Mouse (Mus musculus) heart, embryonic 16.5 days (tissue): ENCODE results near the gene Crls1. TPM values are rescaled to one million over a fixed set of nuclear protein-coding genes. Genes with fewer than 3 reads are reported as not detected.

Experiments used
- ATAC-seq: fragments of 200-750 bp; cut with Nextera tagmentation; replicated peaks from 2 replicates; pipeline ENCODE4 v1.8.0; 2017; ENCODE audit warnings: moderate number of reproducible peaks; ENCODE audit not compliant: insufficient read depth, low FRiP score; ENCODE audit errors: extremely low read depth
- H3K27ac ChIP-seq: fragments of 300-500 bp; sonication (generic); 2 replicates; pipeline ENCODE4 v1.5.1; 2014; ENCODE audit warnings: mild to moderate bottlenecking, low read length, control low read depth, moderate library complexity
- H3K27me3 ChIP-seq: fragments of 300-500 bp; sonication (generic); 2 replicates; pipeline ENCODE4 v1.6.1; 2014; ENCODE audit warnings: low read length, mixed read lengths; ENCODE audit not compliant: control insufficient read depth, insufficient read depth
- H3K36me3 ChIP-seq: fragments of 300-500 bp; sonication (generic); 2 replicates; pipeline ENCODE4 v1.6.1; 2014; ENCODE audit not compliant: control insufficient read depth, insufficient read depth
- H3K4me1 ChIP-seq: fragments of 300-500 bp; sonication (generic); 2 replicates; pipeline ENCODE4 v1.6.1; 2014; ENCODE audit warnings: low read length, mixed read lengths; ENCODE audit not compliant: control insufficient read depth, insufficient read depth
- H3K4me2 ChIP-seq: fragments of 300-500 bp; sonication (generic); 2 replicates; pipeline ENCODE4 v1.6.1; 2014; ENCODE audit warnings: low read depth, mild to moderate bottlenecking, control low read depth, low read length
- H3K4me3 ChIP-seq: fragments of 300-500 bp; sonication (generic); 2 replicates; pipeline ENCODE4 v1.5.1; 2014; ENCODE audit warnings: mild to moderate bottlenecking, control low read depth, low read length
- H3K9ac ChIP-seq: fragments of 300-500 bp; sonication (generic); 2 replicates; pipeline ENCODE4 v1.6.1; 2014; ENCODE audit warnings: low read length, control low read depth
- H3K9me3 ChIP-seq: fragments of 300-500 bp; sonication (generic); replicated peaks from 2 replicates; pipeline ENCODE4 v1.6.1; 2016; ENCODE audit warnings: low read length; ENCODE audit not compliant: control insufficient read depth
- WGBS: fragments of 180-500 bp; shearing (Covaris S2); extraction: QIAGEN DNeasy Blood & Tissue Kit; methylation state at CpG from one replicate; pipeline ENCODE4 v1.1.7; 2014; 5-methylcytosine and 5-hydroxymethylcytosine counted together
- polyA plus RNA-seq: library from polyadenylated mRNA; unstranded; fragments of >200 nt; fragmentation: Nextera tagmentation; extraction: Ambion mirVana; gene quantifications from 2 replicates; pipeline ENCODE4 v1.2.1, GENCODE M21; 2015

Crls1 gene
- polyA plus RNA-seq, 1 experiment from 2014 or later: 5.6 TPM

DNA sequence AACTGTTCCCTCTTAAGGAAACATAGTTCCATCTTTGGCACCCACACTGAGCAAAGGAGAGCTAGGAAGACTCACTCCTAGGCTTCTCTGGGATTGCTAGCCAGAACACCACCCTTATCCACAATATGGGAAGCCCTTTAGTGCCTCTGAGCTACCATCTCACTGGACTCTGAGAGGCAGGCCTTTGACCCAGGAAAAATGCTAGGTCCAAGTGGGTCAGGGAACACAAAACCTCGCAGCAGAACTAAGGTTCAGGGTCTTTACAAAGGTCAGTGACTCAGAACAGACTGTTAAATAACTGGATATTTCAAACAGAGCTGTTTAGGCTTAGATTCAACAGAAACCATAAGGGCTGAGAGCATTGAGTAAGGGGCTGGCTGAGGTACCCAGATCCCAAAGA is 30.5 kb downstream of the Crls1 start:
- no peak for ATAC-seq
- H3K4me2 ChIP-seq: no peak overlapping the region
- 56% methylated on average over 1 of the region's 1 CpGs for WGBS
- peaks cover 48% of the 10 kb centered on the region for H3K27me3 ChIP-seq
- peaks cover 7% of the 10 kb centered on the region for H3K4me1 ChIP-seq
- H3K9me3 ChIP-seq: no peaks in the 10 kb centered on the region
- H3K9ac ChIP-seq: no peak overlapping the region
- H3K27ac ChIP-seq: no peak overlapping the region
- H3K4me3 ChIP-seq: no peak overlapping the region
- H3K36me3 ChIP-seq: no peaks in the 10 kb centered on the region

DNA sequence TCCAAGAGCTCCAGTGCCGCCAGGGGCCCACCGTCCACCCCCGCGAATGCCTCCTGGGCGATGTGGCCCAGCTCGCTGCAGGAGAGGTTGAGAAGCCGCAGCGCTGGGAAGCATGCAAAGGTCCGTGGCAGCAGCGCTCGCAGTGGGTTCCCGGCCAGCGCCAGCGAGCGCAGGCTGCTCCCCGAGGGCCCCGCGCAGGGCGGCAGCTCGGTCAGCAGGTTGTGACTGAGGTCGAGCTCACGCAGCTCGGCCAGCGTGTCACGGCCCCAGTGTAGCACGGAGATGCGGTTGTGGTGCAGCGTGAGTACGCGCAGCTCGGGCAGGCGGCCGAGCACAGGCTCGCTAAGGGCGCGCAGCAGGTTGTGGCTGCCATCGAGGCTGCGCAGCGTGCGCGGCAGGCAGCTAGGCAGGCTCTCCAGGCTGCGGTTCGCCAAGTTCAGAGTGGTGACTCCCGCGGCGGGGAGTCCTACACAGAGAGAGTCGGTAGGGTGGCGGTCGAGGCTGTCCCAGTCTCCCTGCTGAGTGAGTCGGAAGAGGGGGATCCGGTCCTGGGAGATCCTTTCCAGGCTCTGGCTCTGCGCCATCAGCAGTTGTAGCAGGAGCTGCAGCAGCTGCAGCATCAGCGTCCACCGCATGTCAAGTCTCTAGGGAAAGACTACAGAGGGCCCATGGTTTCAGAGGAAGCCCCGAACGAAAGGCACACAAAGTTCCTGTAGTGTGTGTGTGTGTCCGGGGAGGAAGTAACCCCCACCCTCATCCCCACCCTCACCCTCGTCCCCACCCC is 33.0 kb downstream of the Crls1 start:
- Histone ChIP-seq H3K4me3 (peak overlapping the region; percentile 61), H3K9ac (peak overlapping the region; percentile 62), H3K9me3 (no peaks in the 10 kb centered on the region), H3K36me3 (no peaks in the 10 kb centered on the region), H3K4me1 (peaks cover 7% of the 10 kb centered on the region), H3K27me3 (peaks cover 49% of the 10 kb centered on the region), H3K4me2 (peak overlapping the region; percentile 94), H3K27ac (no peak overlapping the region)
- peak; percentile 50 for ATAC-seq
- WGBS: under 1% methylated on average over 58 of the region's 58 CpGs

DNA sequence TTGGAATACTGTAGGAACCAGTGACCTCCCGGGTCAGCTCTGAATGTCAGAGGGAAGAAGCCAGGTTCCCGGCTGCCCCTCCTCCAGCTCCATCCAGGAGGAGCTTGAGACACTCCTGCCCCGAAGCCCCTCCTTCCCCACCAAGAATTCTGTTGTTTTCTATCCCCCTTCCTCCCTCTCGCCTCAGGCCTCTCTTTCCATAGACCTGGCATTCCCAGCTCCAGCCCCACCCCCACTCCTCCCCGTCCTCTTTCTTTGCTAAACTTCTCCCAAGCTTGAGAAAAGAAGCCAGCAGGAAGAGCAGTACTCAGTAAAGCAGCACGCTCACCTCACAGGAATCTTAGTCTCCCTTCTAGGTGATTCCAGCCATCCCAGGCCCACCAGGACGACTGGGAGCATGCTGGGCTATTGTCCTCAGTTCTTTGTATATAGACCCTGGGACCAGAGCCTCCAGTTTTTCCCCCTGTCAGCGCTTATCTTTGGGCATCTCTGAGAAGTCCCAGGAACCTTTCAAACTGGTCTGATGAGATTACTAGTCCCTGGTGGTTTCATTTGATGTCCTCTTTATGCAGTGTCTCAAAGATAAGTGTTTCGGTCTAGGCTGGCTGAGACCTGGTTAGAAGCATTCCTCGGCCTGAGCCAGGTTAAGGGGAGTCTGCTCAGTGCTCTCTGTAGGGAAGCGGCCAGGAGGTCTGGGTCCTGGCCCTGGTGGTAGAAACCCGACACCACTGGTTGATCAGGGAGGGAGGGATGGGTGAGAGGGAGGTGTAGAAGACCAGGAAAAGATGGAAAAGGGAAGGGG is 34.6 kb downstream of the Crls1 start, which contains the start of gene Lrrn4:
Gene Lrrn4 (minus strand): TSS at position 48 of the 802 bp plus-strand sequence.
- no peak within 1 kb of the TSS; the same call in 1 of the 2 replicates for H3K27ac ChIP-seq
- H3K27me3 ChIP-seq: peaks cover 49% of the 10 kb centered on the region
- no peak within 1 kb of the TSS for H3K9ac ChIP-seq
- peak within 1 kb of the TSS; percentile 94 for H3K4me2 ChIP-seq
- H3K4me1 ChIP-seq: peaks cover 7% of the 10 kb centered on the region
- no peaks in the 10 kb centered on the region for H3K9me3 ChIP-seq
- H3K4me3 ChIP-seq: peak within 1 kb of the TSS; percentile 61
- WGBS: 14% methylated on average over 12 of the region's 12 CpGs
- ATAC-seq: no peak
- no peaks in the 10 kb centered on the region for H3K36me3 ChIP-seq

DNA sequence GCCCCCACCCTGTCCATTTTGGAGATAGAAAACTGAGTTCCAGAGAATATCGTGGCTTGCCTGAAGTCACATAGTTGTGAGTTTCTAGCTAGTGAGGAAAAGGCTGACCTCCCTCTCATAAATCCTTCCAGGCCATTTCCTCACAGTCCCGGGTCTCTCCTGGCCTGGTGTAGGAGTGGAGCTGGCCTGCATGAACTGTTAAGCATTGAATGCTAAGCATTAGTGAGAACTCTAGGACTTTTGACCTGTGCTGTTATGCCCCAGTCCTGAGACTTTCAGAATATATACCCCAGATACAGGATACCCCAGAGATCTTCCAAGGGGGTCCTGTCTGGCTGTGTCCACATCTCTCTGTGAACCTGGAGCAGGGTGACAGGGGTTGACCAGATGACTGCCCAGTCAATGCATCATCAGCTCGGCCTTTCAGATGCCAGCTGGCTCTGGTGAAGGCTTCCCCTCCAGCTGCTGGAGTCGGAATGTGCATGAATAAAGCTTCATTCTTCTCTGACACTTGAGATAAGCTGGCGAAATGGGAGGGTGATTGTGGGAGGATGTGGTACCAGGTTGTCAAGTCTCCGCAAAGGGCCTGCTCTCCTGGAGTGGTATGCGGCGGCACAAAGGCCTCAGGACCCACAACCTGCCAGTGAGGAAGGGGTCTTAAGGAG is 38.0 kb downstream of the Crls1 start:
- Histone ChIP-seq H3K9me3 (no peaks in the 10 kb centered on the region), H3K27ac (no peak overlapping the region), H3K4me3 (no peak overlapping the region), H3K9ac (no peak overlapping the region), H3K27me3 (peaks cover 24% of the 10 kb centered on the region), H3K4me2 (no peak overlapping the region), H3K4me1 (peaks cover 3% of the 10 kb centered on the region; the same call in 1 of the 2 replicates), H3K36me3 (no peaks in the 10 kb centered on the region)
- no peak for ATAC-seq
- 34% methylated on average over 8 of the region's 8 CpGs for WGBS

DNA sequence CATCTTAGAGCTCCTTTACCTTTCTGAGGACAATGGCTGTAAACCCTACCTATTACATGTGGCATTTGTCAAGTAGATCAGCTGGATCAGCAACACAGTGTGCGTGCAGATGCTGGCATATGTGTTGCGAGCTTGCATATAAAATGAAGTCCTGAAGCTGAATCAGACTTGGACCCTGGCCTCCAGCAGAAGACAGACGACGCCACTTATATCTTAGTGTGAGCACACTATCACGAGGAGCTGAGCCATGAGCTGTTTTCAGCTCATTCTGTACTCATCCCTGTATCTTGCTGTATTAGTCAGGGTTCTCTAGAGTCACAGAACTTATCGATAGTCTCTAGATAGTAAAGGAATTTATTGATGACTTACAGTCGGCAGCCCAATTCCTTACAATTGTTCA is 38.8 kb downstream of the Crls1 start:
- Histone ChIP-seq H3K9ac (no peak overlapping the region), H3K27ac (no peak overlapping the region), H3K4me2 (no peak overlapping the region), H3K4me3 (no peak overlapping the region), H3K27me3 (peaks cover 17% of the 10 kb centered on the region), H3K4me1 (no peaks in the 10 kb centered on the region), H3K36me3 (no peaks in the 10 kb centered on the region), H3K9me3 (no peaks in the 10 kb centered on the region)
- 67% methylated on average over 6 of the region's 7 CpGs for WGBS
- no peak for ATAC-seq

DNA sequence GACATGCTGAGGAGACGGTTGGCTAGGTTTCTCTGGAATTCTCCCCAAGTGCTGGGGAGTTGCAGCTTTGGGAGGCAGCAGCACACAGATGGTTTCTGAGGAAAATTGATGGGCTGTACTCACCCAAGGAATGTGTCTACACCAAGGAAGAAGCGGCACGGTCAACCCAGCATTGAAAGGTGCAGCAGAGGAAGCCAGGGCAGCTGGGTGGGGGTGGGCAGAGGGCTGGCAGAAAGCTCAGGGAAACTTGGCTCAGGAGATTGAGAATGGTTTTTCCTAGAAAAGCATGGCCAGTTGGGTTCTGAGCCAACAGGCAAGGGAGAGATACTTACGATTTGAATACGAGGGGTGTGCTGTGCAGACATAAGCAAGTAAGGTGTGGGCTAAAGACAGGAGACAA is 47.4 kb downstream of the Crls1 start:
- WGBS: 72% methylated on average over 5 of the region's 5 CpGs
- H3K9ac ChIP-seq: no peak overlapping the region
- no peak overlapping the region for H3K4me2 ChIP-seq
- H3K4me1 ChIP-seq: no peaks in the 10 kb centered on the region
- no peaks in the 10 kb centered on the region for H3K27me3 ChIP-seq
- H3K9me3 ChIP-seq: no peaks in the 10 kb centered on the region
- H3K27ac ChIP-seq: no peak overlapping the region
- H3K36me3 ChIP-seq: no peaks in the 10 kb centered on the region
- ATAC-seq: no peak
- no peak overlapping the region for H3K4me3 ChIP-seq

DNA sequence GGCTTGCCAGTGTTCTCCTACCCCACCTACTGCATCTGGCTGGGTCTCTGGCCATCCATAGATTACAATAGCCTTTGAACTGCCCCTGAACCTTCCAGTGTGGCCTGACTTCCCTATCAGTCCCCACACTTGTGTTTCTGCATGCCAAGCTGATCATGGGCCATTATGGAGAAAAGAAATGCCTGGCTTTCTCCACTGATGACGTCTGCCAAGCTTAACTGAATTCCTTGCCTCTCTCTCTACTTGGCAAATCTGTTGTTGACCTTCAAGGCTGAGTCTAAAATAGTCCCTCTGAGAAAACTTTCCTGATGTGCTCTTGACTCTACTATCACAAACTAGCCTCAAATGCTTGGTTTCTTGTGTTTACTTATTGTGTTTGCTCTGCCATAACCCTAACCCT is 51.7 kb downstream of the Crls1 start:
- no peak overlapping the region for H3K4me2 ChIP-seq
- no peak for ATAC-seq
- no peak overlapping the region for H3K4me3 ChIP-seq
- no peak overlapping the region for H3K9ac ChIP-seq
- WGBS: 24% methylated on average over 1 of the region's 1 CpGs
- no peaks in the 10 kb centered on the region for H3K9me3 ChIP-seq
- no peak overlapping the region for H3K27ac ChIP-seq
- no peaks in the 10 kb centered on the region for H3K4me1 ChIP-seq
- no peaks in the 10 kb centered on the region for H3K27me3 ChIP-seq
- H3K36me3 ChIP-seq: no peaks in the 10 kb centered on the region

DNA sequence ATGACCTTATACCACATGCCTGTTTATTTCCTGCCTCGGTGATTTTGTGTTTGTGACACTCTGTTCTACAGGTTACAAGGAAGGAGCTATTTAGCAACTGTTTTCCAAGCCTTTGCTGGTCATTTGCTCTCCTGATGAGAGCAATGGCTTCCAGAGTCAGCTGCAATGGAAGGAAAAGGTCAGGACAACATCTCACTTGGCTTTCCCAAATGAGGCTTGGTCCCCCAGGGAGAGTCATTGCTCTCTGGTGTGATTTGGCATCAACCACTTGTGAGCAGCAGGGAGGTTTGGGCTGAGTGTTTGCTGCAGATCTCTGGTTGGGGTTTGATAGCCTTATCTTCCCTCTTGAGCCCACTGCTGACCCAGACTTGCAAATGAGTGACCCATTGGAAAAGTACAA is 54.1 kb downstream of the Crls1 start:
- Histone ChIP-seq H3K9ac (no peak overlapping the region), H3K4me1 (no peaks in the 10 kb centered on the region), H3K9me3 (no peaks in the 10 kb centered on the region), H3K27ac (no peak overlapping the region), H3K36me3 (no peaks in the 10 kb centered on the region), H3K4me3 (no peak overlapping the region), H3K4me2 (no peak overlapping the region), H3K27me3 (no peaks in the 10 kb centered on the region)
- WGBS: 63% methylated on average over 1 of the region's 1 CpGs
- no peak for ATAC-seq

DNA sequence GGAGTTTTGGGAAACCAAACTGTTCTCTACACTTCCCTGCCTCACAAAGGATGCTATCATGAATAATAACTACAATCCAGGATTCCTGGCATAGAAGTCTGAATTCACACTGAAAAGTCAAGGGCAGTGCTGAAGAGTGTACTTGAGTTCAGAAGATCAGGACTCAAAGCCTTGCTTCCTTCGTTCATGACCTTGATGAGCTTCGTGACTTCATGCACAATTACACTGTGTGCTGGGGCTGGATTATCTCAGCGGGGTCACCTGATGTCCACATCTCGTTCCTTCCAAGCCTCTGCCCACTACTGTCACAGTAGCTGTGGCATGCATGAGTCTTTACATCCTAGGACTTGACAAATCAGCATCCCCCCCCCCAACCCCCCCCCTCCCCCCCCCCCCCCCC is 55.2 kb downstream of the Crls1 start:
- Histone ChIP-seq H3K9me3 (no peaks in the 10 kb centered on the region), H3K27ac (no peak overlapping the region), H3K4me1 (no peaks in the 10 kb centered on the region), H3K4me3 (no peak overlapping the region), H3K4me2 (no peak overlapping the region), H3K27me3 (no peaks in the 10 kb centered on the region), H3K36me3 (no peaks in the 10 kb centered on the region), H3K9ac (no peak overlapping the region)
- 59% methylated on average over 4 of the region's 4 CpGs for WGBS
- no peak for ATAC-seq
